Mouse (Mus musculus): ENCODE data around the gene Dlk2. TPM values are rescaled to one million over a fixed set of nuclear protein-coding genes. Genes with fewer than 3 reads are reported as not detected.

Dlk2 gene
- total RNA-seq, 2 experiments from 2014 or later = 46.9 to 52.4 TPM

- DNase-seq = no peak
These were observed 23.4 kb upstream of the Dlk2 start for GRCm38 (mm10) chr17:46273803-46274236.

- DNase-seq = no peak
These were observed 22.8 kb upstream of the Dlk2 start for GRCm38 (mm10) chr17:46274465-46274864.

- DNase-seq = no peak
These were observed 22.2 kb upstream of the Dlk2 start for GRCm38 (mm10) chr17:46275034-46275433.

GRCm38 (mm10) chr17:46275506-46275905 is 21.7 kb upstream of the Dlk2 start:
- DNase-seq = no peak

GRCm38 (mm10) chr17:46277586-46277985 is 19.6 kb upstream of the Dlk2 start:
- DNase-seq = no peak

- DNase-seq = no peak
These were observed 19.0 kb upstream of the Dlk2 start for GRCm38 (mm10) chr17:46278011-46278765.

GRCm38 (mm10) chr17:46282483-46283123 is 14.6 kb upstream of the Dlk2 start, which contains the start of gene Tjap1:
TSS of gene Tjap1 (minus strand) at chr17:46283026.
- peak; percentile 81 to 83 for DNase-seq

- DNase-seq = no peak
These were observed 14.1 kb upstream of the Dlk2 start for GRCm38 (mm10) chr17:46283140-46283539.

- no peak for DNase-seq
These were observed 13.3 kb upstream of the Dlk2 start for GRCm38 (mm10) chr17:46283911-46284310.

GRCm38 (mm10) chr17:46284653-46285052 is 12.6 kb upstream of the Dlk2 start:
- no peak for DNase-seq

- no peak for DNase-seq
These were observed 11.8 kb upstream of the Dlk2 start for GRCm38 (mm10) chr17:46285407-46285806.

- DNase-seq = no peak
These were observed 9.5 kb upstream of the Dlk2 start for GRCm38 (mm10) chr17:46287678-46288095.

- no peak for DNase-seq
These were observed 620 bp upstream of the Dlk2 start for GRCm38 (mm10) chr17:46296601-46297000.

- DNase-seq = no peak
These were observed 225 bp upstream of the Dlk2 start for GRCm38 (mm10) chr17:46297028-46297363.

GRCm38 (mm10) chr17:46298220-46298913 is 1.1 kb downstream of the Dlk2 start:
- DNase-seq = peak; percentile 81 to 82

- DNase-seq = no peak
These were observed 4.7 kb downstream of the Dlk2 start for GRCm38 (mm10) chr17:46301892-46302291.

GRCm38 (mm10) chr17:46304184-46304583 is 7.0 kb downstream of the Dlk2 start:
- no peak for DNase-seq

GRCm38 (mm10) chr17:46306956-46307355 is 9.7 kb downstream of the Dlk2 start:
- no peak for DNase-seq

GRCm38 (mm10) chr17:46309835-46310234 is 12.6 kb downstream of the Dlk2 start:
- no peak for DNase-seq

GRCm38 (mm10) chr17:46310515-46310914 is 13.3 kb downstream of the Dlk2 start:
- no peak for DNase-seq

- no peak for DNase-seq
These were observed 16.0 kb downstream of the Dlk2 start for GRCm38 (mm10) chr17:46313135-46313715.

GRCm38 (mm10) chr17:46315813-46316212 is 18.6 kb downstream of the Dlk2 start:
- no peak for DNase-seq

GRCm38 (mm10) chr17:46320492-46320891 is 23.3 kb downstream of the Dlk2 start:
- no peak for DNase-seq

All from layer of hippocampus, postnatal 36 days (tissue).